Mouse (Mus musculus) stomach, postnatal 0 days (tissue): ENCODE measurements at regions not wholly inside any gene's neighbourhood (a gene's known extent, or its start where the extent isn't known, plus 50 kb on each side); places are given as distances from the start of the nearest gene placed in this dataset.

ENCODE experiments used
- CTCF ChIP-seq: IDR thresholded peaks from 2 replicates; pipeline ENCODE4 v1.5.1; 2016; ENCODE audit warnings: antibody characterized with exemption, low read depth, mild to moderate bottlenecking, moderate library complexity
- EP300 ChIP-seq: optimal IDR thresholded peaks from 2 replicates; pipeline ENCODE3; 2016; ENCODE audit warnings: antibody characterized with exemption

DNA sequence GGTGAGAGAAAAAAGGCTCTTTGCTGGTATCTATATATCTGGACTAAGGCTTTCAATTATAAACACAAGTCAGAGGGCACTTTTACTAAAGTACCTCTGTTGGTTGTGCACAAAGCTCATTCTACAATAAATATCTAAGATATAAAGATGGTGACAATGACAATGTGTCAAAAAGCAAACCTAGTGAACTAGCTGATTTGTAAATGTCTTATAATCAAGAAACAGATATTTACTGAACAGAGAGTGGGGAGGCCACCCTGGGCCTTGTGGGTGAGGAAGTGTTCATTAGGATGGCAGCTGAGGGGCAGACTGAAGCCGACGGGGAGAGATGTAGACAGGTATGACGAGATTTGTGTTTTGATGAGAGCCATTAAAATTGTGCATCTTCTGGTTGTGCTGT, 132.0 kb upstream of the Dcbld2 start:
- no peak for TF ChIP-seq CTCF
- no peak for TF ChIP-seq EP300
